Mouse (Mus musculus): ENCODE results near the gene Hoxc10.

Hoxc10 gene

GRCm38 (mm10) chr15:102945185-102946077 is 21.2 kb upstream of the Hoxc10 start:
- DNase-seq (ENCODE audit: low spot score in 2 of 2), result no peak

GRCm38 (mm10) chr15:102947276-102947675 is 19.3 kb upstream of the Hoxc10 start:
- no peak for DNase-seq (ENCODE audit: low spot score in 2 of 2)

GRCm38 (mm10) chr15:102948842-102949241 is 17.8 kb upstream of the Hoxc10 start:
- DNase-seq (ENCODE audit: low spot score in 2 of 2), result no peak

GRCm38 (mm10) chr15:102949696-102950095 is 16.9 kb upstream of the Hoxc10 start:
- DNase-seq (ENCODE audit: low spot score in 2 of 2), result no peak

GRCm38 (mm10) chr15:102950877-102951276 is 15.7 kb upstream of the Hoxc10 start:
- no peak for DNase-seq (ENCODE audit: low spot score in 2 of 2)

GRCm38 (mm10) chr15:102953561-102953960 is 13.0 kb upstream of the Hoxc10 start:
- DNase-seq (ENCODE audit: low spot score in 2 of 2), result no peak

GRCm38 (mm10) chr15:102954192-102955006 is 12.2 kb upstream of the Hoxc10 start, which contains the start of gene Hoxc11:
TSS of gene Hoxc11 (plus strand) at chr15:102954427.
- DNase-seq (ENCODE audit: low spot score in 2 of 2), result no peak

- no peak for DNase-seq (ENCODE audit: low spot score in 2 of 2)
Observed at GRCm38 (mm10) chr15:102955007-102955382, 11.6 kb upstream of the Hoxc10 start.

- no peak for DNase-seq (ENCODE audit: low spot score in 2 of 2)
Observed at GRCm38 (mm10) chr15:102955833-102956640, 10.6 kb upstream of the Hoxc10 start.

- no peak for DNase-seq (ENCODE audit: low spot score in 2 of 2)
Observed at GRCm38 (mm10) chr15:102956906-102957305, 9.7 kb upstream of the Hoxc10 start.

GRCm38 (mm10) chr15:102959663-102960191 is 6.9 kb upstream of the Hoxc10 start:
- DNase-seq (ENCODE audit: low spot score in 2 of 2), result no peak

GRCm38 (mm10) chr15:102961728-102962127 is 4.9 kb upstream of the Hoxc10 start:
- no peak for DNase-seq (ENCODE audit: low spot score in 2 of 2)

- no peak for DNase-seq (ENCODE audit: low spot score in 2 of 2)
Observed at GRCm38 (mm10) chr15:102962492-102962891, 4.1 kb upstream of the Hoxc10 start.

GRCm38 (mm10) chr15:102963259-102963658 is 3.3 kb upstream of the Hoxc10 start:
- no peak for DNase-seq (ENCODE audit: low spot score in 2 of 2)

- DNase-seq (ENCODE audit: low spot score in 2 of 2), result no peak
Observed at GRCm38 (mm10) chr15:102963671-102964640, 2.6 kb upstream of the Hoxc10 start.

GRCm38 (mm10) chr15:102965003-102965891 is 1.3 kb upstream of the Hoxc10 start:
- no peak for DNase-seq (ENCODE audit: low spot score in 2 of 2)

GRCm38 (mm10) chr15:102965892-102966775 is 462 bp upstream of the Hoxc10 start:
- DNase-seq (ENCODE audit: low spot score in 2 of 2), result no peak

- no peak for DNase-seq (ENCODE audit: low spot score in 2 of 2)
Observed at GRCm38 (mm10) chr15:102967312-102967510, 615 bp downstream of the Hoxc10 start, which contains the start of gene Hoxc5. TSS of gene Hoxc5 (plus strand) at chr15:102967443.
